Mouse (Mus musculus): Measurements from ENCODE around the gene Lemd1. TPM values are rescaled to one million over a fixed set of nuclear protein-coding genes. Genes with fewer than 3 reads are reported as not detected.

Gene Lemd1
- not detected in 2 replicates for polyA plus RNA-seq (2015; fragmentation: Nextera tagmentation; extraction: Ambion mirVana)

GRCm38 (mm10) chr1:132191093-132191785 lies at the start of gene Lemd1, which contains the start of gene AC124108.1:
Gene Lemd1, plus strand, starts transcription at chr1:132191431.
Gene AC124108.1, plus strand, starts transcription at chr1:132191457.
- H3K36me3 ChIP-seq: no peaks in the 10 kb centered on the region
- H3K4me1 ChIP-seq (replicated peaks): peaks cover 31% of the 10 kb centered on the region
- H3K4me2 ChIP-seq: peak within 1 kb of the TSS; percentile 90
- WGBS: 1% methylated on average over 34 of the region's 34 CpGs
- peaks cover 99% of the 10 kb centered on the region for H3K27me3 ChIP-seq
- no peak within 1 kb of the TSS for H3K27ac ChIP-seq
- no peaks in the 10 kb centered on the region for H3K9me3 ChIP-seq (replicated peaks)
- peak within 1 kb of the TSS; percentile 55 for H3K4me3 ChIP-seq
- no peak for ATAC-seq (replicated peaks; ENCODE audit: insufficient number of reproducible peaks, insufficient read depth, low FRiP score, low read depth)
- peak within 1 kb of the TSS; percentile 6 for H3K9ac ChIP-seq

- 0 out of 2 replicates have a peak, but pooled peaks cover 6% of the 10 kb centered on the region for H3K27me3 ChIP-seq
- ATAC-seq (replicated peaks; ENCODE audit: insufficient number of reproducible peaks, insufficient read depth, low FRiP score, low read depth): no peak
- no peak overlapping the region for H3K27ac ChIP-seq
- WGBS: 67% methylated on average over 13 of the region's 13 CpGs
- H3K9ac ChIP-seq: no peak overlapping the region
- H3K4me3 ChIP-seq: no peak overlapping the region
- no peaks in the 10 kb centered on the region for H3K36me3 ChIP-seq
- H3K4me2 ChIP-seq: no peak overlapping the region
- no peaks in the 10 kb centered on the region for H3K9me3 ChIP-seq (replicated peaks)
- H3K4me1 ChIP-seq (replicated peaks): peaks cover 21% of the 10 kb centered on the region
Observed at GRCm38 (mm10) chr1:132141753-132142152, 49.5 kb upstream of the Lemd1 start.

- Histone ChIP-seq H3K36me3 (no peaks in the 10 kb centered on the region), H3K9ac (no peak overlapping the region), H3K4me3 (no peak overlapping the region), H3K4me1 (replicated peaks) (peaks cover 20% of the 10 kb centered on the region), H3K27me3 (0 out of 2 replicates have a peak, but pooled peaks cover 6% of the 10 kb centered on the region), H3K9me3 (replicated peaks) (no peaks in the 10 kb centered on the region), H3K4me2 (no peak overlapping the region), H3K27ac (no peak overlapping the region)
- no peak for ATAC-seq (replicated peaks; ENCODE audit: insufficient number of reproducible peaks, insufficient read depth, low FRiP score, low read depth)
- 47% methylated on average over 5 of the region's 5 CpGs for WGBS
Observed at GRCm38 (mm10) chr1:132143079-132143478, 48.2 kb upstream of the Lemd1 start.

GRCm38 (mm10) chr1:132143730-132144129 lies 47.5 kb upstream of the Lemd1 start:
- no peak for ATAC-seq (replicated peaks; ENCODE audit: insufficient number of reproducible peaks, insufficient read depth, low FRiP score, low read depth)
- 71% methylated on average over 4 of the region's 4 CpGs for WGBS
- Histone ChIP-seq H3K27ac (no peak overlapping the region), H3K4me1 (replicated peaks) (peaks cover 13% of the 10 kb centered on the region), H3K9ac (no peak overlapping the region), H3K4me2 (no peak overlapping the region), H3K36me3 (no peaks in the 10 kb centered on the region), H3K9me3 (replicated peaks) (no peaks in the 10 kb centered on the region), H3K4me3 (no peak overlapping the region), H3K27me3 (0 out of 2 replicates have a peak, but pooled peaks cover 6% of the 10 kb centered on the region)

- 0 out of 2 replicates have a peak, but pooled peaks cover 6% of the 10 kb centered on the region for H3K27me3 ChIP-seq
- no peak overlapping the region for H3K4me2 ChIP-seq
- no peaks in the 10 kb centered on the region for H3K9me3 ChIP-seq (replicated peaks)
- no peaks in the 10 kb centered on the region for H3K36me3 ChIP-seq
- H3K4me3 ChIP-seq: no peak overlapping the region
- 67% methylated on average over 2 of the region's 2 CpGs for WGBS
- H3K27ac ChIP-seq: no peak overlapping the region
- ATAC-seq (replicated peaks; ENCODE audit: insufficient number of reproducible peaks, insufficient read depth, low FRiP score, low read depth): no peak
- no peak overlapping the region for H3K9ac ChIP-seq
- peaks cover 9% of the 10 kb centered on the region for H3K4me1 ChIP-seq (replicated peaks)
Observed at GRCm38 (mm10) chr1:132144223-132144622, 47.0 kb upstream of the Lemd1 start.

GRCm38 (mm10) chr1:132144837-132145236 lies 46.4 kb upstream of the Lemd1 start:
- H3K9ac ChIP-seq: no peak overlapping the region
- H3K4me1 ChIP-seq (replicated peaks): peaks cover 6% of the 10 kb centered on the region
- H3K9me3 ChIP-seq (replicated peaks): no peaks in the 10 kb centered on the region
- 0 out of 2 replicates have a peak, but pooled peaks cover 6% of the 10 kb centered on the region for H3K27me3 ChIP-seq
- no peak overlapping the region for H3K27ac ChIP-seq
- no peak for ATAC-seq (replicated peaks; ENCODE audit: insufficient number of reproducible peaks, insufficient read depth, low FRiP score, low read depth)
- H3K36me3 ChIP-seq: no peaks in the 10 kb centered on the region
- 81% methylated on average over 3 of the region's 3 CpGs for WGBS
- H3K4me2 ChIP-seq: no peak overlapping the region
- H3K4me3 ChIP-seq: no peak overlapping the region

GRCm38 (mm10) chr1:132145973-132146685 lies 45.1 kb upstream of the Lemd1 start:
- H3K4me2 ChIP-seq: no peak overlapping the region
- no peak overlapping the region for H3K9ac ChIP-seq
- no peak for ATAC-seq (replicated peaks; ENCODE audit: insufficient number of reproducible peaks, insufficient read depth, low FRiP score, low read depth)
- no peaks in the 10 kb centered on the region for H3K9me3 ChIP-seq (replicated peaks)
- H3K36me3 ChIP-seq: no peaks in the 10 kb centered on the region
- H3K27me3 ChIP-seq: 0 out of 2 replicates have a peak, but pooled peaks cover 6% of the 10 kb centered on the region
- peaks cover 19% of the 10 kb centered on the region for H3K4me1 ChIP-seq (replicated peaks)
- H3K4me3 ChIP-seq: no peak overlapping the region
- no peak overlapping the region for H3K27ac ChIP-seq
- 77% methylated on average over 8 of the region's 8 CpGs for WGBS

GRCm38 (mm10) chr1:132149410-132149809 lies 41.8 kb upstream of the Lemd1 start:
- Histone ChIP-seq H3K9me3 (replicated peaks) (no peaks in the 10 kb centered on the region), H3K36me3 (no peaks in the 10 kb centered on the region), H3K4me2 (no peak overlapping the region)

GRCm38 (mm10) chr1:132150171-132150570 lies 41.1 kb upstream of the Lemd1 start:
- no peaks in the 10 kb centered on the region for H3K27me3 ChIP-seq
- no peaks in the 10 kb centered on the region for H3K9me3 ChIP-seq (replicated peaks)
- H3K4me2 ChIP-seq: no peak overlapping the region
- no peak overlapping the region for H3K4me3 ChIP-seq
- no peak overlapping the region for H3K27ac ChIP-seq
- H3K4me1 ChIP-seq (replicated peaks): peaks cover 36% of the 10 kb centered on the region
- ATAC-seq (replicated peaks; ENCODE audit: insufficient number of reproducible peaks, insufficient read depth, low FRiP score, low read depth): peak; percentile 47; the same call in 1 of the 2 replicates
- H3K9ac ChIP-seq: no peak overlapping the region
- H3K36me3 ChIP-seq: no peaks in the 10 kb centered on the region
- 25% methylated on average over 1 of the region's 1 CpGs for WGBS

More at GRCm38 (mm10) chr1:132149410-132149809, 41.8 kb upstream of the Lemd1 start:
- Histone ChIP-seq H3K4me1 (replicated peaks) (peaks cover 36% of the 10 kb centered on the region), H3K4me3 (no peak overlapping the region), H3K9ac (no peak overlapping the region), H3K27me3 (no peaks in the 10 kb centered on the region), H3K27ac (no peak overlapping the region)
- 66% methylated on average over 2 of the region's 2 CpGs for WGBS
- no peak for ATAC-seq (replicated peaks; ENCODE audit: insufficient number of reproducible peaks, insufficient read depth, low FRiP score, low read depth)

- no peak overlapping the region for H3K4me2 ChIP-seq
Observed at GRCm38 (mm10) chr1:132150817-132151601, 40.2 kb upstream of the Lemd1 start.

GRCm38 (mm10) chr1:132151908-132152307 lies 39.3 kb upstream of the Lemd1 start:
- Histone ChIP-seq H3K4me1 (replicated peaks) (peaks cover 33% of the 10 kb centered on the region), H3K27ac (no peak overlapping the region), H3K36me3 (no peaks in the 10 kb centered on the region), H3K4me3 (no peak overlapping the region), H3K9me3 (replicated peaks) (no peaks in the 10 kb centered on the region), H3K9ac (no peak overlapping the region), H3K27me3 (no peaks in the 10 kb centered on the region), H3K4me2 (no peak overlapping the region)
- 47% methylated on average over 2 of the region's 2 CpGs for WGBS
- ATAC-seq (replicated peaks; ENCODE audit: insufficient number of reproducible peaks, insufficient read depth, low FRiP score, low read depth): no peak

More at GRCm38 (mm10) chr1:132150817-132151601, 40.2 kb upstream of the Lemd1 start:
- Histone ChIP-seq H3K4me3 (no peak overlapping the region), H3K27me3 (no peaks in the 10 kb centered on the region), H3K9ac (no peak overlapping the region), H3K4me1 (replicated peaks) (peaks cover 34% of the 10 kb centered on the region), H3K27ac (no peak overlapping the region), H3K36me3 (no peaks in the 10 kb centered on the region), H3K9me3 (replicated peaks) (no peaks in the 10 kb centered on the region)
- WGBS: 67% methylated on average over 15 of the region's 15 CpGs
- ATAC-seq (replicated peaks; ENCODE audit: insufficient number of reproducible peaks, insufficient read depth, low FRiP score, low read depth): no peak
